Mouse (Mus musculus) midbrain, embryonic 11.5 days (tissue): ENCODE measurements around the gene Fbxl19. TPM values are rescaled to one million over a fixed set of nuclear protein-coding genes. Genes with fewer than 3 reads are reported as not detected.
"Not testable (repeated sequence)": the region's sequence is repeated elsewhere in the genome, so short reads cannot be mapped to it uniquely, and the experiment has no call there.

Source experiments
- ATAC-seq: fragments of 200-750 bp; cut with Nextera tagmentation; 2 replicates; pipeline ENCODE4 v1.8.0; 2017; ENCODE audit warnings: moderate TSS enrichment, moderate library complexity; ENCODE audit not compliant: low FRiP score
- DNase-seq: peaks from one replicate; pipeline ENCODE4 v3.0.0; 2015; ENCODE audit warnings: low spot score; ENCODE audit errors: missing footprints
- H3K27ac ChIP-seq: fragments of 300-500 bp; sonication (generic); 2 replicates; pipeline ENCODE4 v1.5.1; 2014; ENCODE audit warnings: low read depth, low read length
- H3K27me3 ChIP-seq: fragments of 300-500 bp; sonication (generic); 2 replicates; pipeline ENCODE4 v1.6.1; 2014; ENCODE audit warnings: mild to moderate bottlenecking, low read length, moderate library complexity, mixed read lengths; ENCODE audit not compliant: control insufficient read depth, insufficient read depth
- H3K36me3 ChIP-seq: fragments of 300-500 bp; sonication (generic); 2 replicates; pipeline ENCODE4 v1.6.1; 2014; ENCODE audit warnings: mild to moderate bottlenecking, low read length, moderate library complexity, mixed read lengths; ENCODE audit not compliant: control insufficient read depth, insufficient read depth
- H3K4me1 ChIP-seq: fragments of 300-500 bp; sonication (generic); 2 replicates; pipeline ENCODE4 v1.6.1; 2014; ENCODE audit warnings: low read length; ENCODE audit not compliant: control insufficient read depth, insufficient read depth
- H3K4me2 ChIP-seq: fragments of 300-500 bp; sonication (generic); 2 replicates; pipeline ENCODE4 v1.6.1; 2014; ENCODE audit warnings: mild to moderate bottlenecking, moderate library complexity
- H3K4me3 ChIP-seq: fragments of 300-500 bp; sonication (generic); 2 replicates; pipeline ENCODE4 v1.5.1; 2014; ENCODE audit warnings: low read depth, low read length
- H3K9ac ChIP-seq: fragments of 300-500 bp; sonication (generic); 2 replicates; pipeline ENCODE4 v1.6.1; 2014; ENCODE audit warnings: low read length
- H3K9me3 ChIP-seq: fragments of 300-500 bp; sonication (generic); 2 replicates; pipeline ENCODE4 v1.6.1; 2016; ENCODE audit warnings: low read length; ENCODE audit not compliant: control insufficient read depth
- WGBS: fragments of 180-500 bp; shearing (Covaris S2); extraction: QIAGEN DNeasy Blood & Tissue Kit; methylation state at CpG from one replicate; pipeline ENCODE4 v1.1.7; 2014; 5-methylcytosine and 5-hydroxymethylcytosine counted together
- polyA plus RNA-seq: library from polyadenylated mRNA; unstranded; fragments of >200 nt; fragmentation: Nextera tagmentation; extraction: Ambion mirVana; gene quantifications from 2 replicates; pipeline ENCODE4 v1.2.1, GENCODE M21; 2014

Gene Fbxl19
- polyA plus RNA-seq, 1 experiment from 2014 or later: 9.3 TPM

- ATAC-seq: no peak
- H3K9ac ChIP-seq: no peak overlapping the region
- H3K4me1 ChIP-seq: peaks cover 9% of the 10 kb centered on the region; the same call in 1 of the 2 replicates
- no peaks in the 10 kb centered on the region for H3K27me3 ChIP-seq
- no peaks in the 10 kb centered on the region for H3K36me3 ChIP-seq
- H3K9me3 ChIP-seq: no peaks in the 10 kb centered on the region
- DNase-seq: no peak
- no peak overlapping the region for H3K4me3 ChIP-seq
- no peak overlapping the region for H3K27ac ChIP-seq
- no peak overlapping the region for H3K4me2 ChIP-seq
- 94% methylated on average over 6 of the region's 6 CpGs for WGBS
These were observed 25.1 kb upstream of the Fbxl19 start for GRCm38 (mm10) chr7:127719258-127719657.

DNA sequence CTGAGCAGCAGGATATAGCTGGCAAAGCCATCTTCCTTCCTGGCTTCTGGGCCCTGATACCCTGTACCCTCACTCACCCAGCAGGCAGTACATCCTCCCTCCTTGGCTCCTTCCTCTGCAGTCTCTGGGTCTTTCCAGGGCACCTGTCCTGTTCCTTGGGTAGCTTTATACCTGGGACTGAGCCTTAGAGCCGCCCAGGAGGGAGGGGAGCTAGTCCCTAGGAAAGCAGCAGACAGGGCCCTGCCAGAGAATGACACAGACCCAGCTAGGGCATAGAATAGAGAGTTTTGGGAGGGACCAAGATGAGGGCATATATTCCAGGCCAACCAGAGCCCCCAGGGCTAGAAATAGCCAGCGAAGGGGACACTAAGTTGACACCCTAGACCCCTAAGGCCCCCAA lies 18.9 kb upstream of the Fbxl19 start:
- Histone ChIP-seq H3K4me2 (no peak overlapping the region), H3K27me3 (no peaks in the 10 kb centered on the region), H3K9ac (no peak overlapping the region), H3K9me3 (no peaks in the 10 kb centered on the region), H3K36me3 (no peaks in the 10 kb centered on the region), H3K4me3 (no peak overlapping the region), H3K27ac (no peak overlapping the region), H3K4me1 (no peaks in the 10 kb centered on the region)
- 36% methylated on average over 2 of the region's 2 CpGs for WGBS
- ATAC-seq (no peak), DNase-seq (no peak)

DNA sequence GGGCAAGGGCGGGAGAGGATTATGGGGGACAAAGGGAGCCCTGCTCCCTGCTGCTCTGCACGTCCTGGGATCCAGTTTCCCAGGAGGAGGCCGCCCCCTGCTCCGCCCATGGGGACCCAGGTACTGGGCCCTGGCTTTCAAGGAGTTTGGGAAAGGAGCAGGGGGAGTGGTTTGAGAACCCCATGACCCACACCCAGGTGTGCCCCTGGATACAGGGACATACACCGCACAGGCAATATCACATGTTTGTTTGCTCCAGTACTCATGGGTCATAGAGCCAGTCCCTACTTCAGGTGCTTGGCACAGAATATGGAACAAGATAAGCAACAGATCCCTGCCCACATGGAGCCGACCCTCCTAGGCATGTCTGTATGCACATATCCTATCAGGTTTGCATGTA lies 18.4 kb upstream of the Fbxl19 start:
- H3K27me3 ChIP-seq: no peaks in the 10 kb centered on the region
- H3K4me3 ChIP-seq: no peak overlapping the region
- no peaks in the 10 kb centered on the region for H3K9me3 ChIP-seq
- H3K9ac ChIP-seq: no peak overlapping the region
- no peak overlapping the region for H3K4me2 ChIP-seq
- H3K4me1 ChIP-seq: no peaks in the 10 kb centered on the region
- ATAC-seq (no peak), DNase-seq (no peak)
- H3K36me3 ChIP-seq: no peaks in the 10 kb centered on the region
- no peak overlapping the region for H3K27ac ChIP-seq
- WGBS: 42% methylated on average over 6 of the region's 6 CpGs

- Histone ChIP-seq H3K9me3 (no peaks in the 10 kb centered on the region), H3K36me3 (no peaks in the 10 kb centered on the region), H3K27ac (no peak overlapping the region), H3K9ac (no peak overlapping the region), H3K4me1 (no peaks in the 10 kb centered on the region), H3K27me3 (no peaks in the 10 kb centered on the region), H3K4me3 (no peak overlapping the region), H3K4me2 (no peak overlapping the region)
- WGBS: 91% methylated on average over 7 of the region's 7 CpGs
- no peak for DNase-seq
- ATAC-seq: no peak
These were observed 16.4 kb upstream of the Fbxl19 start for GRCm38 (mm10) chr7:127727898-127728297.

GRCm38 (mm10) chr7:127730170-127730569 lies 14.2 kb upstream of the Fbxl19 start:
- ATAC-seq (no peak), DNase-seq (no peak)
- Histone ChIP-seq H3K4me3 (no peak overlapping the region), H3K27me3 (no peaks in the 10 kb centered on the region), H3K4me1 (no peaks in the 10 kb centered on the region), H3K36me3 (no peaks in the 10 kb centered on the region), H3K27ac (no peak overlapping the region), H3K9me3 (no peaks in the 10 kb centered on the region), H3K9ac (no peak overlapping the region), H3K4me2 (no peak overlapping the region)
- WGBS: 82% methylated on average over 4 of the region's 4 CpGs

- not testable (repeated sequence) for H3K36me3 ChIP-seq, H3K9me3 ChIP-seq, H3K27me3 ChIP-seq, DNase-seq, H3K4me3 ChIP-seq, H3K27ac ChIP-seq, H3K9ac ChIP-seq, H3K4me2 ChIP-seq, ATAC-seq, H3K4me1 ChIP-seq
- no CpG with 5 or more reads among the region's 5 CpGs for WGBS
These were observed 12.3 kb upstream of the Fbxl19 start, which contains the start of gene Ctf2 for GRCm38 (mm10) chr7:127732066-127732465. TSS of gene Ctf2 (minus strand) at chr7:127732166.

DNA sequence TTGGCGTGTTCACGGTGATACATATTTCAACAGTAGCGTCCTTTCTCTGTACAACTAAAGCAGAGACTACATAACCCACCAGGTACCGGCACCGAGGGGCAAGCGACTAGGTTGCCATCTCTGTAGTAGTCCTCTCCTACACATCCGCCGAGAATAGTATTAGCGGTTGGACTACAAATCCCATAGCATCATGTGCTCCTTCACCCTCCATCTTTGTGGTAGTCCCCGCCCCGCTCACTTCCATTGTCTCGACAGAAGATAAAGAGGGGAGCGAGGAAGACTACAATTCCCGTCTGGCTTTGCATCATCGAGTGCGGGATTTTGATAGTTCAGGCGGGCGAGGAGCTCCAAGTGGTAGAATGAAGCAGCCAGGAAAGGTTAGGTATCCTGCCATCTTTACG lies 908 bp downstream of the Fbxl19 start:
- no peaks in the 10 kb centered on the region for H3K9me3 ChIP-seq
- H3K27ac ChIP-seq: peak overlapping the region; percentile 79
- ATAC-seq (peak; percentile 83), DNase-seq (peak; percentile 99)
- peaks cover 10% of the 10 kb centered on the region for H3K4me1 ChIP-seq
- peak overlapping the region; percentile 86 for H3K4me3 ChIP-seq
- H3K36me3 ChIP-seq: peaks cover 19% of the 10 kb centered on the region
- H3K27me3 ChIP-seq: no peaks in the 10 kb centered on the region
- WGBS: under 1% methylated on average over 19 of the region's 19 CpGs
- H3K9ac ChIP-seq: peak overlapping the region; percentile 93
- peak overlapping the region; percentile 87 for H3K4me2 ChIP-seq

- Histone ChIP-seq H3K27ac (peak overlapping the region; percentile 88), H3K9me3 (no peaks in the 10 kb centered on the region), H3K4me1 (peaks cover 10% of the 10 kb centered on the region), H3K4me2 (peak overlapping the region; percentile 87), H3K4me3 (peak overlapping the region; percentile 86), H3K9ac (peak overlapping the region; percentile 93), H3K27me3 (no peaks in the 10 kb centered on the region), H3K36me3 (peaks cover 23% of the 10 kb centered on the region)
- DNase-seq (peak; percentile 99), ATAC-seq (peak; percentile 85)
- WGBS: under 1% methylated on average over 37 of the region's 39 CpGs
These were observed 1.5 kb downstream of the Fbxl19 start for GRCm38 (mm10) chr7:127745652-127746493.
